Mouse (Mus musculus): Measurements from ENCODE around the gene Gchfr. TPM values are rescaled to one million over a fixed set of nuclear protein-coding genes. Genes with fewer than 3 reads are reported as not detected.

Gchfr gene
- 35.4 and 59.7 TPM in 2 replicates for polyA plus RNA-seq (2012; rRNA removed)
- polyA plus RNA-seq (2014; fragmentation: Nextera tagmentation; extraction: Ambion mirVana): 75.9 and 80.3 TPM in 2 replicates

DNA sequence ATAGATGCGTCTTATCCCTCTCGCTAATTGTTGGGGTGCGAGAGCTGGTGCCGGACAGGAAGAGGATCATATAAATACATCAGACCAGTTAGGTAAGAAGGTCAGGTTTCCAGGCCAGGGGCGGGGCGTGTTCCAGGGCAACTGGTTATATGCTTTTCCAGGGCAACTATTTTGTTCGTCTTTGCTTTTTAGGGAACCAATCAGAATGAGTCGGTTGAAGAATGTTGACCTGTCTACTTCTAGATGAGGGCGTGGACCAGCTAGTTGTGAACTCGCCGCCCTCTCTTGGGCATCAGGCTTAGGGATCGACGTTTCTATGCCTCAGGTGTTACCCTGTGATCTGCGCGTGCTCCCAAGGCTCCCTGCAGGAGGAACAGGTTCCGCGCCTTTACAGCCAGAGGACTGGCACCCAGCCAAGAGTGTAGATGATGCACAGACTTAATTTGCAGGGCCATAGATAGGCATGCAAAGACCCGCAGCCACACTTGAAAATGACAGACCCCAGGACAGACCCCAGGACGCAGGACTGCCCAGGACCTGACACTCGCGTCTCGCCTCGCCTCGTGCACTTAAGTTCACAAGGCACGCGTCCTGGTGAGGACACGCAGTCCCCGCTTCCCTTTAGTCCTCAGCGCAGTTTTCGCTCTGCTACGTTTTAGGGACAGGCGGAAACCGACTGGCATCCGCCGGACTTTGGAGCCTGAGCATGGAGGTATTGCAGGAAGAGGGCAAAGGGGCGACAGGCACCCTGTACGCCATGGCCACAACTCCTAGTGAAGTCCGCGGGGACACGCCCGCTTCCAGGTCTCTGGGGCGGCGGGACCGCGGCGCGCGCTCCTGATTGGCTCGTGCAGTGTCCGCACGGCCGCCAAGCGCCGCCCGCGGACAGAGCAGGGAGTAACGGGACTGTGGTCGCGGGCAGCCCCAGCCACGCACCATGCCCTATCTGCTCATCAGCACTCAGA is at the start of gene Gchfr:
TSS of gene Gchfr (plus strand) at position 873 of the 965 bp plus-strand sequence.
- Histone ChIP-seq H3K36me3 (replicated peaks; ENCODE audit: control insufficient read depth, insufficient read depth, low read depth) (no peaks in the 10 kb centered on the region), H3K27ac (no peak within 1 kb of the TSS), H3K4me2 (ENCODE audit: low read depth) (peak within 1 kb of the TSS; percentile 85), H3K27me3 (ENCODE audit: control insufficient read depth, insufficient read depth, low read length) (peaks cover 23% of the 10 kb centered on the region), H3K4me3 (ENCODE audit: insufficient read depth in 1 of 2, low read depth in 2 of 2, low read length in 2 of 2) (peak within 1 kb of the TSS; percentile 45 to 58), H3K9me3 (ENCODE audit: control insufficient read depth, low read length) (no peaks in the 10 kb centered on the region), H3K9ac (replicated peaks) (peak within 1 kb of the TSS; percentile 21; the same call in 1 of the 2 replicates), H3K4me1 (replicated peaks; ENCODE audit: control insufficient read depth in 2 of 2, insufficient read depth in 2 of 2, low read length in 1 of 2) (peaks cover 13 to 15% of the 10 kb centered on the region in 2 experiments)
- ATAC-seq (ENCODE audit: insufficient read depth) (peak; percentile 79), DNase-seq (ENCODE audit: low read depth in 3 of 3, low spot score in 3 of 3) (peak in 1 of 3 experiments; percentile 31)
- no peak for TF ChIP-seq EP300 (IDR thresholded peaks at IDR 0.05; ENCODE audit: low read depth)
- peak; percentile 31; the same call in 1 of the 2 replicates for TF ChIP-seq CTCF (IDR thresholded peaks at IDR 0.05; ENCODE audit: low read depth)
- WGBS (ENCODE audit: insufficient replicate concordance): under 1% methylated on average over 60 of the region's 60 CpGs

DNA sequence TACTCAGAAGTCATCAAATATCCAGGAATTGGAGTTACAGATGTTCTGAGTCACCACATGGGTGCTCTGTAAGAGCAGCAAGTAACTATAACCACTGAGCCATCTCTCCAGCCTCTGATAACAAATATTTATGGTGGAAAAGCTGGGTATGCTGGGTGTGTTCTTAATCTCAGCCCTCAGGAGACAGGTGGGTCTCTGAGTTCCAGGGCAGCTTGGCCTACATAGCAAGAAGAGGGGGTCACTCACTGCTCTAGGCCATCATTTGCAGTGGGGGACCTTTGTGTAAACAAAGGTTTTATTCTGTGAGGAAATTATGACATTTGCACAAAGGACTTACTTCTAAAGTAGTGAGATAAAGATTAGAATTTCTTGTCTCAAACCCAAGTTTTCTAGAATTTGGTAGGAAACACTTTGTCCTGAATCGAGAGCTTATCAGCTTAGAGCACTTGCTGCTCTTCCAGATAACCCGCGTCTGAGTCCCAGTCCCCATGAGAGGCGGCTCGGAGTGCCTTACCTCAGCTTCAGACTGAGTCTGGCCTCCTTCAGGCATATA is 31.2 kb upstream of the Gchfr start:
- Histone ChIP-seq H3K4me1 (replicated peaks; ENCODE audit: control insufficient read depth in 2 of 2, insufficient read depth in 2 of 2, low read length in 1 of 2) (peaks cover 23 to 24% of the 10 kb centered on the region in 2 experiments), H3K9ac (replicated peaks) (no peak overlapping the region; the same call in 1 of the 2 replicates), H3K36me3 (replicated peaks; ENCODE audit: control insufficient read depth, insufficient read depth, low read depth) (peaks cover 86% of the 10 kb centered on the region), H3K27ac (peak overlapping the region; percentile 95), H3K9me3 (ENCODE audit: control insufficient read depth, low read length) (no peaks in the 10 kb centered on the region), H3K4me3 (ENCODE audit: insufficient read depth in 1 of 2, low read depth in 2 of 2, low read length in 2 of 2) (0 out of 4 replicates have a peak overlapping the region, but pooled peaks of 1 of the 2 experiments have one; percentile 2), H3K27me3 (ENCODE audit: control insufficient read depth, insufficient read depth, low read length) (no peaks in the 10 kb centered on the region), H3K4me2 (ENCODE audit: low read depth) (peak overlapping the region; percentile 56)
- DNase-seq (ENCODE audit: low read depth in 3 of 3, low spot score in 3 of 3) (peak; percentile 74 to 83 (median 79)), ATAC-seq (ENCODE audit: insufficient read depth) (peak; percentile 97)
- WGBS (ENCODE audit: insufficient replicate concordance): 8% methylated on average over 5 of the region's 5 CpGs
- TF ChIP-seq CTCF (IDR thresholded peaks at IDR 0.05; ENCODE audit: low read depth): no peak
- TF ChIP-seq EP300 (IDR thresholded peaks at IDR 0.05; ENCODE audit: low read depth): peak; percentile 83

DNA sequence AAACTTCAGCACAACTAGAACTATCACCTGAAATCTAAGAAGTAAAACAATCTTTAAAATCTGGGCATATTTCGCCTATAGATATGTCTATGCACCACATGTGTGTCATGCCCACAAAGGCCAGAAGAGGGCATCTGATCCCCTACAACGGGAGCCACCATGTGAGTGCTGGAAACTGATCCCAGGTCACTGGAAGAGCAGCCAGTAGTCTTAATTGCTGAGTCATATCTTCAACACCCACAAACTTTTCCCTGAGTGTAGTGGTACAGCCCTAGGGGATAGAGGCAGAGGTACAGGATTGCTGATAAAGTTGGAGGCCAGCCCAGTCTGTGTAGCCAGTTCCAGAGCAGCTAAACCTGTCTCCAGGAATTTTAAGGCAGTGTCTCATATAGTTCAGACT is 22.4 kb upstream of the Gchfr start:
- WGBS (ENCODE audit: insufficient replicate concordance): 86% methylated on average over 2 of the region's 2 CpGs
- no peaks in the 10 kb centered on the region for H3K27me3 ChIP-seq (ENCODE audit: control insufficient read depth, insufficient read depth, low read length)
- no peak overlapping the region for H3K4me3 ChIP-seq (ENCODE audit: insufficient read depth in 1 of 2, low read depth in 2 of 2, low read length in 2 of 2)
- peaks cover 96% of the 10 kb centered on the region for H3K36me3 ChIP-seq (replicated peaks; ENCODE audit: control insufficient read depth, insufficient read depth, low read depth)
- no peak overlapping the region for H3K9ac ChIP-seq (replicated peaks)
- no peak for TF ChIP-seq EP300 (IDR thresholded peaks at IDR 0.05; ENCODE audit: low read depth)
- peak; percentile 69 for TF ChIP-seq CTCF (IDR thresholded peaks at IDR 0.05; ENCODE audit: low read depth)
- H3K4me2 ChIP-seq (ENCODE audit: low read depth): no peak overlapping the region
- H3K4me1 ChIP-seq (replicated peaks; ENCODE audit: control insufficient read depth in 2 of 2, insufficient read depth in 2 of 2, low read length in 1 of 2): no peaks in the 10 kb centered on the region
- ATAC-seq (ENCODE audit: insufficient read depth) (peak; percentile 52; the same call in 1 of the 2 replicates), DNase-seq (ENCODE audit: low read depth in 3 of 3, low spot score in 3 of 3) (peak in 1 of 3 experiments; percentile 43)
- H3K27ac ChIP-seq: no peak overlapping the region
- H3K9me3 ChIP-seq (ENCODE audit: control insufficient read depth, low read length): no peaks in the 10 kb centered on the region

DNA sequence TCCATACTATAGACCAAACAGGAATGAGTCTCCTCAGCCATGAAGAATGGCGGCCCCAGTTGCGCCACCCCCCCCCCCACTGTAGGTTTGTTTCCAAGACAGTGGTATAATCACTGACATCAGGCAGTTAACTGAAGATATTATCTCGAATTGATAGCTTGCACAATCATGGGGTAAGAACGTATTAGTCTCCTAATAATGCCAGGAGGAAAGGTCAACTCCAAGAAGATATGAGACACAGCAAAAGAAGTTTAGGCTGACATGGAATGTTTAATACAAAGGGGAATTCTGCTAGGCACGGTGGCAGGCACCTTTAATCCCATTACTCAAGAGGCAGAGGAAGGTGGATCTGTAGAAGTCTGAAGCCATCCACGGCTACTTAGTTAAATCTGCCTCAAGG is 21.1 kb upstream of the Gchfr start:
- H3K9ac ChIP-seq (replicated peaks): no peak overlapping the region
- DNase-seq (ENCODE audit: low read depth in 3 of 3, low spot score in 3 of 3) (no peak), ATAC-seq (ENCODE audit: insufficient read depth) (no peak)
- no peak overlapping the region for H3K27ac ChIP-seq
- H3K36me3 ChIP-seq (replicated peaks; ENCODE audit: control insufficient read depth, insufficient read depth, low read depth): peaks cover 95% of the 10 kb centered on the region
- no peak overlapping the region for H3K4me2 ChIP-seq (ENCODE audit: low read depth)
- WGBS (ENCODE audit: insufficient replicate concordance): 82% methylated on average over 6 of the region's 6 CpGs
- no peaks in the 10 kb centered on the region for H3K4me1 ChIP-seq (replicated peaks; ENCODE audit: control insufficient read depth in 2 of 2, insufficient read depth in 2 of 2, low read length in 1 of 2)
- H3K27me3 ChIP-seq (ENCODE audit: control insufficient read depth, insufficient read depth, low read length): no peaks in the 10 kb centered on the region
- H3K9me3 ChIP-seq (ENCODE audit: control insufficient read depth, low read length): no peaks in the 10 kb centered on the region
- TF ChIP-seq CTCF (IDR thresholded peaks at IDR 0.05; ENCODE audit: low read depth) (no peak), EP300 (IDR thresholded peaks at IDR 0.05; ENCODE audit: low read depth) (no peak)
- H3K4me3 ChIP-seq (ENCODE audit: insufficient read depth in 1 of 2, low read depth in 2 of 2, low read length in 2 of 2): no peak overlapping the region
